In genomic region chr9:7914487-7914886, GRCm38 (mm10) we compare ENCODE assay signal across 8 mouse cellular contexts. TPM values are rescaled to one million over a fixed set of nuclear protein-coding genes. Genes with fewer than 3 reads are reported as not detected.
A peak's percentile ranks its signal among the peaks of the same experiment; 100 is the strongest.
DNase-seq lines count a peak whose midpoint lies in the region; ATAC-seq lines count a peak whose summit lies in the region.

No protein-coding gene starts in this region.

- H3K4me1 ChIP-seq in hindbrain, embryonic 12.5 days: no peaks in the 10 kb centered on the region
- H3K4me1 ChIP-seq in limb, embryonic 11.5 days (ENCODE audit: control insufficient read depth, insufficient read depth, low read length): no peaks in the 10 kb centered on the region; the same call in 1 of the 2 replicates
- peaks cover 11% of the 10 kb centered on the region for H3K4me1 ChIP-seq in midbrain, embryonic 10.5 days
- H3K4me1 ChIP-seq in stomach, embryonic 15.5 days: no peaks in the 10 kb centered on the region

- no peaks in the 10 kb centered on the region for H3K36me3 ChIP-seq in hindbrain, embryonic 12.5 days
- H3K36me3 ChIP-seq in limb, embryonic 11.5 days (ENCODE audit: control insufficient read depth, insufficient read depth, low read length): no peaks in the 10 kb centered on the region
- H3K36me3 ChIP-seq in midbrain, embryonic 10.5 days: no peaks in the 10 kb centered on the region
- no peaks in the 10 kb centered on the region for H3K36me3 ChIP-seq in stomach, embryonic 15.5 days

- H3K27me3 ChIP-seq in hindbrain, embryonic 12.5 days: no peaks in the 10 kb centered on the region
- H3K27me3 ChIP-seq in limb, embryonic 11.5 days (ENCODE audit: control insufficient read depth, insufficient read depth, low read length): no peaks in the 10 kb centered on the region
- H3K27me3 ChIP-seq in midbrain, embryonic 10.5 days (ENCODE audit: low read depth, poor library complexity, severe bottlenecking): no peaks in the 10 kb centered on the region
- H3K27me3 ChIP-seq in stomach, embryonic 15.5 days (replicated peaks): no peaks in the 10 kb centered on the region

- H3K4me2 ChIP-seq in hindbrain, embryonic 12.5 days (replicated peaks): peak overlapping the region; percentile 46
- H3K4me2 ChIP-seq in limb, embryonic 11.5 days (ENCODE audit: low read depth, severe bottlenecking): peak overlapping the region; percentile 32
- H3K4me2 ChIP-seq in stomach, embryonic 15.5 days: peak overlapping the region; percentile 43

- H3K27ac ChIP-seq in hindbrain, embryonic 12.5 days: no peak overlapping the region
- no peak overlapping the region for H3K27ac ChIP-seq in limb, embryonic 11.5 days (replicated peaks; ENCODE audit: low read depth, low read length)
- H3K27ac ChIP-seq in midbrain, embryonic 10.5 days (replicated peaks): peak overlapping the region; percentile 56; the same call in 1 of the 2 replicates
- H3K27ac ChIP-seq in stomach, embryonic 15.5 days: no peak overlapping the region

- ATAC-seq in hindbrain, embryonic 12.5 days (ENCODE audit: low FRiP score): peak; percentile 97
- peak; percentile 91 for ATAC-seq in limb, embryonic 11.5 days (ENCODE audit: insufficient number of reproducible peaks, low FRiP score, low TSS enrichment, low read depth)
- ATAC-seq in stomach, embryonic 15.5 days (ENCODE audit: insufficient read depth, low FRiP score, low read depth): peak; percentile 93

- DNase-seq in frontal cortex, postnatal 36 days (ENCODE audit: low spot score in 2 of 2): peak; percentile 11 to 14
- no peak for DNase-seq in frontal cortex, postnatal 14 days (ENCODE audit: low spot score in 2 of 2)
- peak; percentile 62 to 68 for DNase-seq in cerebellum, postnatal 10 days
- DNase-seq in gastrocnemius, adult 18-20 months (ENCODE audit: low spot score): peak; percentile 40
- peak; percentile 86 for DNase-seq in limb, embryonic 11.5 days (ENCODE audit: low spot score)
- DNase-seq in midbrain, embryonic 10.5 days (ENCODE audit: low spot score): peak; percentile 84

- no peak overlapping the region for H3K9ac ChIP-seq in hindbrain, embryonic 12.5 days
- no peak overlapping the region for H3K9ac ChIP-seq in limb, embryonic 11.5 days (ENCODE audit: low read length)
- H3K9ac ChIP-seq in stomach, embryonic 15.5 days: no peak overlapping the region

- H3K9me3 ChIP-seq in hindbrain, embryonic 12.5 days (replicated peaks): no peaks in the 10 kb centered on the region
- H3K9me3 ChIP-seq in limb, embryonic 11.5 days (ENCODE audit: control insufficient read depth, low read length): no peaks in the 10 kb centered on the region
- no peaks in the 10 kb centered on the region for H3K9me3 ChIP-seq in midbrain, embryonic 10.5 days (replicated peaks)
- no peaks in the 10 kb centered on the region for H3K9me3 ChIP-seq in stomach, embryonic 15.5 days

- H3K4me3 ChIP-seq in hindbrain, embryonic 12.5 days: peak overlapping the region; percentile 18
- H3K4me3 ChIP-seq in limb, embryonic 11.5 days (ENCODE audit: low read depth, low read length): no peak overlapping the region
- peak overlapping the region; percentile 47 for H3K4me3 ChIP-seq in midbrain, embryonic 10.5 days
- H3K4me3 ChIP-seq in stomach, embryonic 15.5 days (replicated peaks): peak overlapping the region; percentile 19; the same call in 1 of the 2 replicates

- WGBS in hindbrain, embryonic 12.5 days: 7% methylated on average over 11 of the region's 11 CpGs
- 6% methylated on average over 11 of the region's 11 CpGs for WGBS in limb, embryonic 11.5 days
- 2% methylated on average over 11 of the region's 11 CpGs for WGBS in midbrain, embryonic 10.5 days
- 4% methylated on average over 11 of the region's 11 CpGs for WGBS in stomach, embryonic 15.5 days

RNA-seq across cellular contexts. Expression of gene Birc3, which starts 41.5 kb away (rescaled TPM):
- total RNA-seq in gastrocnemius, adult 18-20 months (2021): 10 to 100 TPM in 1 of 2 experiments, 1 to 10 TPM in 1; 7.4 to 10.3 TPM
- 4.7 and 5.3 TPM in 2 replicates for polyA plus RNA-seq in hindbrain, embryonic 12.5 days (2016; fragmentation: Nextera tagmentation; extraction: Ambion mirVana)
- 5.9 and 8.9 TPM in 2 replicates for polyA plus RNA-seq in limb, embryonic 11.5 days (2014; fragmentation: Nextera tagmentation; extraction: Ambion mirVana)
- polyA plus RNA-seq in midbrain, embryonic 10.5 days (2016; fragmentation: Nextera tagmentation; extraction: Ambion mirVana): 2.7 and 3.4 TPM in 2 replicates
- polyA plus RNA-seq in stomach, embryonic 15.5 days (2015; fragmentation: Nextera tagmentation; extraction: Ambion mirVana): 9.6 and 9.7 TPM in 2 replicates

Comparison
In these comparisons a context has a peak if more than half of its experiments do, and no peak if none do; other contexts are left out.
1. DNase-seq: peak in frontal cortex, postnatal 36 days (2 of 2), cerebellum, postnatal 10 days (2 of 2), gastrocnemius, adult 18-20 months (single experiment), limb, embryonic 11.5 days (single experiment) and midbrain, embryonic 10.5 days (single experiment); none in frontal cortex, postnatal 14 days (0 of 2).
2. Peak in every context shown above with its lines, with median percentiles within 50 percentile points of each other: ATAC-seq and H3K4me2 ChIP-seq.